Mouse (Mus musculus): ENCODE measurements at regions not wholly inside any gene's neighbourhood (a gene's known extent, or its start where the extent isn't known, plus 50 kb on each side); places are given as distances from the start of the nearest gene placed in this dataset.

DNA sequence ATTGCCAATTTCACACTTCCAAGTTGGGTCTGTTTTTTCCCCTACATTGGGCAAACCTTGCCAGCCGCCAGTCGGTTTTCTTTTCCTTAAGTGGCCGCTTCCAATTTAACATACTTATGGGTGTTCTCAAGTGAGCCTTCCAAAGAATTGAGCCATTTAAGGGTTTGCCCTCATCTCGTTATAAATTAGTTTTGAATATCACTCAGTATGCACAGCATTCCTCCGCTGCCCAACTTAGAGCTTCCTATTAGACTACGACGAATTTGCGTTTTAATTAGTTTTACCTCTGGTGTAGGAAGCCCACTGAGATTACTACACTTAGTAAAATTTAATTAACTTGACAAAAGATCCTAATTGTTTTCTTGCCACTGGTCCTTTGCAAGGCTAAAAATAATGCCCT, 209.9 kb downstream of the Cdh11 start:
- intact Hi-C loops (cut with DNase I) = no loop called here
- DNase-seq = no peak
- TF ChIP-seq CTCF (IDR thresholded peaks at IDR 0.05) = no peak
- H3K27ac ChIP-seq = no peak overlapping the region
- H3K4me3 ChIP-seq = no peak overlapping the region

DNA sequence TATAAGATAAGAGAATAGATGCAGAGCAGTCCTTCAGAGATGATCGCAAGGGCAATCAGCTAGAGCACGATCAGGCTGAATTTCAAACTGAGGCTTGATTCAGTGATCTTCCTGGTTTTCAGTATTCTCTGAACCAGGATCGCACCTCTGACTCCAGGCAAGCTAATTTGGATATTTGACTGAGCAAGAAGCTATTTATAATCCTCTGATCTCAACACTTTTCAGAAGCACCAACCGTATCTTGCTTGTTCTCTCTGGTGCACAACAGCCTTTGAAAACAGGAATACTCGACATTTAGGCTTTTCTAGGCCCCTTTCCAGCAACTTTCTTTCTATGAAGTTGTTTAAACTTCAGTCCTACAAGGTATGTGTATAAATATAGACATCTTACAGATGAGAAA, 217.7 kb downstream of the Cdh11 start:
- no peak for TF ChIP-seq CTCF (IDR thresholded peaks at IDR 0.05)
- H3K27ac ChIP-seq = no peak overlapping the region
- intact Hi-C loops (cut with DNase I) = no loop called here
- no peak for DNase-seq
- H3K4me3 ChIP-seq = no peak overlapping the region

DNA sequence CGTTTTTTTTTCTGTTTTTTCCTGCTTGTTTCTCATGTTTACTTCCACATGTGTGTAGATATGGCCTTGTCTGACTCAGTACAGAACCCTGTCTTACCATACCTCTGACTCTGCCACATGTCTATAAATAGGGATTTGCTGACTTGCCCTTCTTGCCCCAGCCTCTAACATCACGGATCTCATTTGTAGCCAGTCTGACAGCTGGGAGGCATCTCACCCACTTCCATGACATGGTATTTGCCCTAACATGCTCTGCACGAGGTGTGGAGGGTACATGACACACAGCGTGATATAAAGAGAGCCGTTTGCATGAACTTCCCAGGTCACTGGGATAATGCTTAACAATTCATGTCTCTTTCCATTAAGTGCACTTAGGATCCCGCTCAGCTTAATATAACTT, 231.2 kb downstream of the Cdh11 start:
- Histone ChIP-seq H3K27ac (no peak overlapping the region), H3K4me3 (no peak overlapping the region)
- intact Hi-C loops (cut with DNase I) = no loop called here
- no peak for TF ChIP-seq CTCF (IDR thresholded peaks at IDR 0.05)
- DNase-seq = no peak

DNA sequence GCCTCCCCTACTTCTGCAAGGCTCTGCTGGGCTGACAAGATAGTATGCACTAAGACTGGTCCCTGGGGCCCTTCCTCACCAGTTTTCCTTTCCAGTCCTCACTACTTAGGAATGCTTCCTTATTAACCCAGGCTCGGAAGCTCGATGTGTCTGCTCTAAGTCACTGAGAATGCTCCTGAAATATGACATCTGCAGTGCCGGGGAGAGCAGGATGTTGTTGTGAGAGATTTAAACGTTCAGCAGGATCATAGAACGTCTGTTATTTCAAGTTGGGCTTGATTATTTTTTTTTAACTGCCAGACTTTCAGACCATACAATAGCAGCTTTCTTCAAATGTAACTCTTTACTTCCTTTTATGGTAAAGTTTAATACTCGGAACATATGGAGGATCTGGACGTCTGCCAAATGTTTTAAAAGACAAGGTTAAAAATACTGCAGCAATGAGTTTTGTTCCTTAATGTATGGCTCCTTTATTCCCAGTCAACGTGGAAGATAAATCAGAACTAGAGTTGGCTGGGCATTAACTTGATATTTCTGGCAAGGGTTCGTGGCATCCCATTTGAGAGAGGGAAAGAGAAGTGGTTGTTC, 232.0 kb downstream of the Cdh11 start:
- intact Hi-C loops (cut with DNase I) = no loop called here
- H3K4me3 ChIP-seq = no peak overlapping the region
- no peak overlapping the region for H3K27ac ChIP-seq
- DNase-seq = no peak
- no peak for TF ChIP-seq CTCF (IDR thresholded peaks at IDR 0.05)

DNA sequence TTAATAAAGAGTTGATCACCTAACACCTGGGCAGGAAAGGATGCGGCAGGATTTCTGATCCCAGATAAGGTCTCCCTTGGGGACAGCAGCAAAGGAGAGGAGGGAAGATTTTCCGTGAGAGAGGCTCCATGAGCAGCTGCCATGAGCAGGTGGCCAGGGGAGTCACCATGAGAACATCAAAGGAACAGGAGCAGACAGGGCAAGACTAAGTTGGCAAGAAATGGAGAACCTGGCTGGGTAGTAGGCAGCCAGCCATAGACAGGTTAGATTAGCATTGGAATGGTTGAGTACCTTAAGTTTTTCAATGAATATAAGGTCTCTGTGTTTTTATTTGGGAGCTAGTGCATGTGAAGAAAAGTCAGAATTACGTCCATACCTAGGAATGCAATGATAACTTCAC, 246.6 kb downstream of the Cdh11 start:
- intact Hi-C loops (cut with DNase I) = no loop called here
- Histone ChIP-seq H3K4me3 (no peak overlapping the region), H3K27ac (no peak overlapping the region)
- TF ChIP-seq CTCF (IDR thresholded peaks at IDR 0.05) = no peak
- no peak for DNase-seq

DNA sequence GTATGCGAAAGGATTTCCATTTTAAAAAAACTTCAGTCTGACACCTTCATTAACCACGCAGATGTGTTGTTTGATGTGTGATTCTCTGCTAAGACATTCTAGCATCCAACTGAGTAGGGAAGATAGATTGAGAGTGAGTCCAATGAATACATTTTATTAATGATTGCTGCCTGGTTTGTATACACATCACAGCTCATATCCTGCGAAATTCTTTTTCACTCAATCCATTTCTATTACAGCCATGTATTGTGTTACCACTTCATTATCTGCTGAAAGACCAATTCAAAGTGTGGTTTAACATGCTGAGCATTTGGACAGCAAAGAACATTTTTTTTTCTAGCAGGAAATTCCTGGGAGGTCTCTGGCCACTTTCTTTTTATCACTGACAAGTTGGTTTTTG, 247.4 kb downstream of the Cdh11 start:
- intact Hi-C loops (cut with DNase I) = no loop called here
- Histone ChIP-seq H3K27ac (no peak overlapping the region), H3K4me3 (no peak overlapping the region)
- TF ChIP-seq CTCF (IDR thresholded peaks at IDR 0.05) = no peak
- DNase-seq = no peak

DNA sequence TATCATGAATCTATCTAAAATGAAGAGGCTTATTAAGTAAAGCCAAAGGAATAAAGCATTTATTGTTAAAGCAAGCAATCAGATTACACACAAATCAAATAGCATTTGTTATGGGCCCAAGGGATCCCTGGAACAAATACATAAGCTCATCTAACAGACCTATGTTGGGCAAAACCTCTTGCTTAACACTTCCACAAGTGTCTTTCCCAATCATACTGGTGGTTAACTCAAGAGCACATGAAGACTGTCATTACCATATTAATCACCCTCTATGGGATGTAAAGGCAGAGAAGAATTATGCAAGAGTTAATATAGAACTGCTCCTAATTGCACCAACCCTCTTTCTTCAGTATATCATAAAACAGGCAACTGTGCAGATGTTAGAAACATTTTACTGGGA, 267.0 kb downstream of the Cdh11 start:
- TF ChIP-seq CTCF (IDR thresholded peaks at IDR 0.05) = no peak
- intact Hi-C loops (cut with DNase I) = no loop called here
- Histone ChIP-seq H3K27ac (no peak overlapping the region), H3K4me3 (no peak overlapping the region)
- DNase-seq = no peak

DNA sequence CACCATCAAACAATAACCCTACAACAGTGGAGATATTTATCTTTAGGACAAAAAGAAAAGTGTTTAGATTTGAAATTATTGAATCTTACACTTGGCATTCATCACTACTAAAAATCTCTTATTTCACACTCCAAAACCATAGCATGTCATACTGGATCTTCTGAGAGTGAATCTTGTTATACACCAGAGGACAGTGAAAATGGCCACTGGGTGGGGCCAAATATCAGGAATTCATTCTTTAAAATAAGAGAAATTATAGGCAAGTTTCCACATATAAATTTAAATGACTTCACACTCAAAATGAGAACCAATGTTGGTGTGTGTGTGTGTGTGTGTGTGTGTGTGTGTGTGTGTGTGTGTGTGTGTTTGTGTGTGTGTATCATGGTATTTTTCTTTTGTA, 269.7 kb downstream of the Cdh11 start:
- H3K4me3 ChIP-seq = no peak overlapping the region
- intact Hi-C loops (cut with DNase I) = no loop called here
- TF ChIP-seq CTCF (IDR thresholded peaks at IDR 0.05) = peak; percentile 28; the same call in 1 of the 2 replicates
- no peak for DNase-seq
- no peak overlapping the region for H3K27ac ChIP-seq

DNA sequence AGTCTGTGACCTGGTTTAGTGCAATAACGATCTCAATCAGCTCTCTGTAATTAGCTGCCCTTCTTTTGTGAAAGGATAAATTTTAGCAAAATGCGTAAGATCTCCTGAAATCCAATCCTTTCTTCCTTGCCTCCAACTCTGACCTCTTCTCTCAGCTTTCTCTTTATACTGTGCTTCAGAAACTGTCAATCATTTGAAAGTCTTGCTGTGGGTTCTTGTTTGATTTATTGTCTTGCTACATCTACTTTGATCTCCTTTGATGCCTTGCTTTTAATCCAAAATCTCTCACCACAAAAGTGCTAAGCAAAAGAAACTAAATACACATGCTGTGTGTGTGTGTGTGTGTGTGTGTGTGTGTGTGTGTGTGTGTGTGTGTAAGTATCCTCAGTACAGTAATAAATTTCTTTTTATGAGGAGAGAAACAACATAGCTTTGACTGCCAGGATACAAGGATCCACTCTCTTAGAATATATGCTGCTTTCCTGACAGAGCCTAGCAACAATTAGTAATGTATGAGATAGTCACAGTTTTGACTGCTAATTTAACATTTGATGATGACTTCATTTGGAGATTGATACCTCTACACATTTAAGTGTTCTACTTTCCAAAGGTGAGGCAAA, 270.5 kb downstream of the Cdh11 start:
- TF ChIP-seq CTCF (IDR thresholded peaks at IDR 0.05) = no peak
- DNase-seq = no peak
- intact Hi-C loops (cut with DNase I) = no loop called here
- Histone ChIP-seq H3K27ac (no peak overlapping the region), H3K4me3 (no peak overlapping the region)

DNA sequence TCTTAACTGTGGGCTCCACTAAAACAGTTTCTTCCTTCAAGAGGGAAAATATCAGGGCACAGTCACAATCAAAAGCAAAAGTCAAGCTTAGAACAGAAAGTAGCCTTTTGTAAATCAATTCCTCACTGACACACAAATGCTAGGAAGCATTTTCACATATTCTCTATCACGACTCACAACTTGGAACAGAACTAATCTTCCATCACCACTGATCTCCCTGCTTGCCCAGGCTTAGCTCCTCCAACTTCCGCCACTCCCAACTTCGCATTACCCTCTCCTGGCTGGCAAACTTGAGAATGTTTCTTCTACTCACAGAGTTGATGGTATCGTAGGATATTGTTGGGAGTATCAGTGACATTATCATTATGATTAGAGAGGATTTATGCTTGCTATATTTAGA, 284.7 kb downstream of the Cdh11 start:
- H3K4me3 ChIP-seq = no peak overlapping the region
- no peak overlapping the region for H3K27ac ChIP-seq
- no peak for TF ChIP-seq CTCF (IDR thresholded peaks at IDR 0.05)
- no peak for DNase-seq
- intact Hi-C loops (cut with DNase I) = no loop called here

DNA sequence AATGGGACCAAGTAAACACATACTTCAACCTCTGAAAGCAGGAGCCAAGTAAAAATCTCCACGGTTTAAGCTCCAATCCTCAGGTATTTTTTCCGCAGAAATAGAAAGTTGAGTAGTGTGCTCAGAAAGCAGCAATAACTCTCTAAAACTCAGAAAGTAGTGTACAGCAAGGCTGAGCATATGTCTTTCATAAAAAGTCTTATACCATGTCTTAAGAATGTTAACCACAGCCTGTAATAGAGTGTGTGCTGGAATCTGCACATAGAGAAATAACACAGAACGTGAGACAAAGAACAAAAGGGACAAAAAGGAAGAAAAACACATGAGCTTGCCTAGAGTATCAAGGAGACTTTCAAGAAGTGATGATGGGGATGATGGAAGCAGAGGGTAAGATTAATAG, 285.2 kb downstream of the Cdh11 start:
- intact Hi-C loops (cut with DNase I) = no loop called here
- H3K27ac ChIP-seq = no peak overlapping the region

DNA sequence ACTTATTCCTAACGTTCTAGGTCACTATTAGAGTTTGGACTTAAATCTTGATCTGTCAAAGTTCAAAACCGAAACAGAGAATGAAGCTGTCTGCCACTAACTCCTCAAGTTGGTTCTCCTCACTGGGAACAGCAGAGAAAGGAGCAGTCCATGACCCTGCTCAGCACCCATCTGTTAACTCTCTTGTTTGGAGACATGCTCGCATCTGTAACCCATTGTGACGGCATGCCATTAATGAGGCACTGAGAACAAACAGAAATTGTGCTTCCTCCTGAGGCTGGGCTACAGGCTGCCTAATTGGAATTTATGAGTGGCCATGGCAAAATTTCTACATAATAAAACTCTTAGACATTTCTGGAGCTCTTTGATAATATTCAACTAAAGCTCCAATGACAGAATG, 286.4 kb downstream of the Cdh11 start:
- Histone ChIP-seq H3K27ac (no peak overlapping the region), H3K4me3 (no peak overlapping the region)
- DNase-seq = no peak
- intact Hi-C loops (cut with DNase I) = no loop called here
- TF ChIP-seq CTCF (IDR thresholded peaks at IDR 0.05) = no peak

More for the DNA sequence above, 285.2 kb downstream of the Cdh11 start:
- no peak overlapping the region for H3K4me3 ChIP-seq
- no peak for TF ChIP-seq CTCF (IDR thresholded peaks at IDR 0.05)
- no peak for DNase-seq

DNA sequence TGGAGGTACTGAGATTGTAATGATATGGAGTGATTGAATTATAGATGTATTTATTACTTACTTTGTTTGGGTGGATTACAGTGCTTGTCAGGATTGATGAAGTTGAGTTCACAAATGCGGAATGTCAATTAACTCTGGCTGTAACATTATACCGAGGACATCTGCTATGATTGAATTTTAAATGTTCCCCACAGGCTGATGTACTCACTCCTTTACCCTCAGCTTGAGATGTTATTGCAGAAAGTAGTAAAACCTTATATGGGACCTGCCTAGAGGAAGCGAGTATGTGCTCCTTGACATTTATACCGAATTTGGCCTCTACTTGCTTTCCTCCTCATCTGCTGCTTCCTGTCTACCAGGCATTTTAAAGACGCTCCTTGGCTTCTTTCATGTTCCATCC, 288.3 kb downstream of the Cdh11 start:
- Histone ChIP-seq H3K4me3 (no peak overlapping the region), H3K27ac (no peak overlapping the region)
- no peak for TF ChIP-seq CTCF (IDR thresholded peaks at IDR 0.05)
- no peak for DNase-seq
- intact Hi-C loops (cut with DNase I) = no loop called here

DNA sequence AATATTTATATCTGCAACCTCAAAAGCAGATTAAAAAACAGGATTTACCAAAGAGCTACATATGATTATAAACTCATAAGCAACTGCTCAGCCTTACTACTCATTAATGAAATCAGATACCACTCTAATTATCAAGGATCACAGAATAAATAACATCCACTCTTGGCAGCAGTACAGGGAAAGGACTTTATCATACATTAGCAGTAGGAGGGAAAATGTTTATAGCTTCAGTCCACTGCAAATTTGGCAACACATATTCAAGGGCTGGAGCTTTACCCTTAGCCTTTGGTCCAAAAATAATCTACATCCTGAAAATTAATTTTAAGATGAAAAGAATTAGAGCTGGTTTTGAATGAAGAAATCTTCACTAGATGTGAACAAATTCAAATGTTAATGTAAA, 288.7 kb downstream of the Cdh11 start:
- intact Hi-C loops (cut with DNase I) = no loop called here
- DNase-seq = no peak
- no peak overlapping the region for H3K4me3 ChIP-seq
- no peak for TF ChIP-seq CTCF (IDR thresholded peaks at IDR 0.05)
- no peak overlapping the region for H3K27ac ChIP-seq

All from gastrocnemius, adult 2 months (tissue).